Mouse (Mus musculus): Measurements from ENCODE around the gene Fam198b. TPM values are rescaled to one million over a fixed set of nuclear protein-coding genes. Genes with fewer than 3 reads are reported as not detected.
A peak's percentile ranks its signal among the peaks of the same experiment; 100 is the strongest.

The Fam198b gene
- polyA plus RNA-seq, 1 experiment, result not detected

GRCm38 (mm10) chr3:79878350-79878749 lies 6.0 kb upstream of the Fam198b start:
- H3K4me3 ChIP-seq (ENCODE audit: insufficient read depth, low read depth, low read length), result no peak overlapping the region
- WGBS, result 77% methylated on average over 3 of the region's 3 CpGs
- TF ChIP-seq CTCF (IDR thresholded peaks at IDR 0.05; ENCODE audit: insufficient read depth, low read depth, low read length), result no peak
- TF ChIP-seq POLR2A (IDR thresholded peaks at IDR 0.05; ENCODE audit: insufficient read depth, low read depth, low read length), result no peak
- H3K4me1 ChIP-seq (ENCODE audit: control insufficient read depth, insufficient read depth, low read length), result 0 out of 2 replicates have a peak, but pooled peaks cover 2% of the 10 kb centered on the region
- H3K27ac ChIP-seq (ENCODE audit: insufficient read depth, low read depth, low read length), result no peak overlapping the region

GRCm38 (mm10) chr3:79879246-79879645 lies 5.1 kb upstream of the Fam198b start:
- Histone ChIP-seq H3K4me1 (ENCODE audit: control insufficient read depth, insufficient read depth, low read length) (0 out of 2 replicates have a peak, but pooled peaks cover 2% of the 10 kb centered on the region), H3K27ac (ENCODE audit: insufficient read depth, low read depth, low read length) (no peak overlapping the region), H3K4me3 (ENCODE audit: insufficient read depth, low read depth, low read length) (no peak overlapping the region)
- TF ChIP-seq POLR2A (IDR thresholded peaks at IDR 0.05; ENCODE audit: insufficient read depth, low read depth, low read length), result no peak
- TF ChIP-seq CTCF (IDR thresholded peaks at IDR 0.05; ENCODE audit: insufficient read depth, low read depth, low read length), result no peak
- 75% methylated on average over 9 of the region's 9 CpGs for WGBS

- Histone ChIP-seq H3K4me1 (ENCODE audit: control insufficient read depth, insufficient read depth, low read length) (peaks cover 9% of the 10 kb centered on the region), H3K27ac (ENCODE audit: insufficient read depth, low read depth, low read length) (no peak overlapping the region), H3K4me3 (ENCODE audit: insufficient read depth, low read depth, low read length) (no peak overlapping the region)
- TF ChIP-seq POLR2A (IDR thresholded peaks at IDR 0.05; ENCODE audit: insufficient read depth, low read depth, low read length), result no peak
- no peak for TF ChIP-seq CTCF (IDR thresholded peaks at IDR 0.05; ENCODE audit: insufficient read depth, low read depth, low read length)
- WGBS, result 66% methylated on average over 2 of the region's 2 CpGs
Measured at GRCm38 (mm10) chr3:79881645-79882044, 2.7 kb upstream of the Fam198b start.

- WGBS, result 46% methylated on average over 7 of the region's 7 CpGs
- Histone ChIP-seq H3K4me1 (ENCODE audit: control insufficient read depth, insufficient read depth, low read length) (peaks cover 12% of the 10 kb centered on the region), H3K27ac (ENCODE audit: insufficient read depth, low read depth, low read length) (no peak overlapping the region), H3K4me3 (ENCODE audit: insufficient read depth, low read depth, low read length) (no peak overlapping the region)
- TF ChIP-seq CTCF (IDR thresholded peaks at IDR 0.05; ENCODE audit: insufficient read depth, low read depth, low read length), result peak; percentile 55
- no peak for TF ChIP-seq POLR2A (IDR thresholded peaks at IDR 0.05; ENCODE audit: insufficient read depth, low read depth, low read length)
Measured at GRCm38 (mm10) chr3:79883092-79883491, 1.2 kb upstream of the Fam198b start.

- no peak overlapping the region for H3K4me3 ChIP-seq (ENCODE audit: insufficient read depth, low read depth, low read length)
- TF ChIP-seq POLR2A (IDR thresholded peaks at IDR 0.05; ENCODE audit: insufficient read depth, low read depth, low read length) (no peak), CTCF (IDR thresholded peaks at IDR 0.05; ENCODE audit: insufficient read depth, low read depth, low read length) (peak; percentile 47; the same call in 1 of the 2 replicates)
- WGBS, result 37% methylated on average over 9 of the region's 9 CpGs
- H3K27ac ChIP-seq (ENCODE audit: insufficient read depth, low read depth, low read length), result no peak overlapping the region
- peaks cover 10% of the 10 kb centered on the region for H3K4me1 ChIP-seq (ENCODE audit: control insufficient read depth, insufficient read depth, low read length)
Measured at GRCm38 (mm10) chr3:79884761-79885189, 442 bp downstream of the Fam198b start.

- no peak overlapping the region for H3K4me3 ChIP-seq (ENCODE audit: insufficient read depth, low read depth, low read length)
- TF ChIP-seq CTCF (IDR thresholded peaks at IDR 0.05; ENCODE audit: insufficient read depth, low read depth, low read length) (no peak), POLR2A (IDR thresholded peaks at IDR 0.05; ENCODE audit: insufficient read depth, low read depth, low read length) (no peak)
- no peak overlapping the region for H3K27ac ChIP-seq (ENCODE audit: insufficient read depth, low read depth, low read length)
- 64% methylated on average over 19 of the region's 19 CpGs for WGBS
- H3K4me1 ChIP-seq (ENCODE audit: control insufficient read depth, insufficient read depth, low read length), result peaks cover 10% of the 10 kb centered on the region
Measured at GRCm38 (mm10) chr3:79885686-79886356, 1.5 kb downstream of the Fam198b start.

- 94% methylated on average over 23 of the region's 23 CpGs for WGBS
- no peak overlapping the region for H3K4me3 ChIP-seq (ENCODE audit: insufficient read depth, low read depth, low read length)
- H3K27ac ChIP-seq (ENCODE audit: insufficient read depth, low read depth, low read length), result no peak overlapping the region
- no peak for TF ChIP-seq POLR2A (IDR thresholded peaks at IDR 0.05; ENCODE audit: insufficient read depth, low read depth, low read length)
- 0 out of 2 replicates have a peak, but pooled peaks have one; percentile 6 for TF ChIP-seq CTCF (IDR thresholded peaks at IDR 0.05; ENCODE audit: insufficient read depth, low read depth, low read length)
- peaks cover 10% of the 10 kb centered on the region for H3K4me1 ChIP-seq (ENCODE audit: control insufficient read depth, insufficient read depth, low read length)
Measured at GRCm38 (mm10) chr3:79886357-79887091, 2.2 kb downstream of the Fam198b start.

- Histone ChIP-seq H3K4me3 (ENCODE audit: insufficient read depth, low read depth, low read length) (no peak overlapping the region), H3K4me1 (ENCODE audit: control insufficient read depth, insufficient read depth, low read length) (peaks cover 10% of the 10 kb centered on the region), H3K27ac (ENCODE audit: insufficient read depth, low read depth, low read length) (no peak overlapping the region)
- WGBS, result 33% methylated on average over 8 of the region's 8 CpGs
- TF ChIP-seq POLR2A (IDR thresholded peaks at IDR 0.05; ENCODE audit: insufficient read depth, low read depth, low read length) (no peak), CTCF (IDR thresholded peaks at IDR 0.05; ENCODE audit: insufficient read depth, low read depth, low read length) (no peak)
Measured at GRCm38 (mm10) chr3:79887161-79887855, 3.0 kb downstream of the Fam198b start.

Data from olfactory bulb, adult 2 months (tissue).